Mouse (Mus musculus) stomach, postnatal 0 days (tissue): ENCODE data around the gene Tmem253. TPM values are rescaled to one million over a fixed set of nuclear protein-coding genes. Genes with fewer than 3 reads are reported as not detected.

Experiments used
- ATAC-seq: fragments of 200-750 bp; cut with Nextera tagmentation; 2 replicates; pipeline ENCODE4 v1.8.0; 2017; ENCODE audit not compliant: low FRiP score, low TSS enrichment
- DNase-seq: peaks from one replicate; pipeline ENCODE4 v3.0.0-alpha.2; 2016; ENCODE audit warnings: low spot score
- H3K27ac ChIP-seq: fragments of 300-500 bp; sonication (generic); replicated peaks from 2 replicates; pipeline ENCODE4 v1.5.1; 2014; ENCODE audit warnings: mild to moderate bottlenecking, control low read depth
- H3K27me3 ChIP-seq: fragments of 300-500 bp; sonication (generic); 2 replicates; pipeline ENCODE4 v1.6.1; 2014; ENCODE audit warnings: low read length; ENCODE audit not compliant: control insufficient read depth, insufficient read depth
- H3K36me3 ChIP-seq: fragments of 300-500 bp; sonication (generic); 2 replicates; pipeline ENCODE4 v1.6.1; 2014; ENCODE audit warnings: low read length, mixed read lengths; ENCODE audit not compliant: control insufficient read depth, insufficient read depth
- H3K4me1 ChIP-seq: fragments of 300-500 bp; sonication (generic); replicated peaks from 2 replicates; pipeline ENCODE4 v1.6.1; 2014; ENCODE audit warnings: antibody characterized with exemption; ENCODE audit not compliant: control insufficient read depth, insufficient read depth
- H3K4me2 ChIP-seq: fragments of 300-500 bp; sonication (generic); replicated peaks from 2 replicates; pipeline ENCODE4 v1.6.1; 2014; ENCODE audit warnings: low read depth, mild to moderate bottlenecking, control low read depth, moderate library complexity
- H3K4me3 ChIP-seq: fragments of 300-500 bp; sonication (generic); 2 replicates; pipeline ENCODE4 v1.5.1; 2014; ENCODE audit warnings: low read depth, low read length, control low read depth
- H3K9ac ChIP-seq: fragments of 300-500 bp; sonication (generic); 2 replicates; pipeline ENCODE4 v1.6.1; 2014; ENCODE audit warnings: mild to moderate bottlenecking, low read length, control low read depth, mixed read lengths
- H3K9me3 ChIP-seq: fragments of 300-500 bp; sonication (generic); 2 replicates; pipeline ENCODE4 v1.6.1; 2016; ENCODE audit warnings: low read length; ENCODE audit not compliant: control insufficient read depth
- CTCF ChIP-seq: IDR thresholded peaks from 2 replicates; pipeline ENCODE4 v1.5.1; 2016; ENCODE audit warnings: antibody characterized with exemption, low read depth, mild to moderate bottlenecking, moderate library complexity
- EP300 ChIP-seq: optimal IDR thresholded peaks from 2 replicates; pipeline ENCODE3; 2016; ENCODE audit warnings: antibody characterized with exemption
- WGBS: fragments of 180-500 bp; shearing (Covaris S2); extraction: QIAGEN DNeasy Blood & Tissue Kit; methylation state at CpG from one replicate; pipeline ENCODE4 v1.1.7; 2014; 5-methylcytosine and 5-hydroxymethylcytosine counted together
- polyA plus RNA-seq: library from polyadenylated mRNA; unstranded; fragments of >200 nt; fragmentation: Nextera tagmentation; extraction: Ambion mirVana; gene quantifications from 2 replicates; pipeline ENCODE4 v1.2.1, GENCODE M21; 2015

Gene Tmem253
- polyA plus RNA-seq: 4.6 and 4.9 TPM in 2 replicates

- Histone ChIP-seq H3K9me3 (no peaks in the 10 kb centered on the region), H3K27ac (peak within 1 kb of the TSS; percentile 99), H3K4me2 (peak within 1 kb of the TSS; percentile 71), H3K27me3 (no peaks in the 10 kb centered on the region), H3K9ac (peak within 1 kb of the TSS; percentile 87), H3K4me3 (peak within 1 kb of the TSS; percentile 60), H3K36me3 (no peaks in the 10 kb centered on the region), H3K4me1 (peaks cover 13% of the 10 kb centered on the region; the same call in 1 of the 2 replicates)
- no peak for TF ChIP-seq EP300
- no peak for TF ChIP-seq CTCF
- DNase-seq (no peak), ATAC-seq (no peak)
- WGBS: 9% methylated on average over 6 of the region's 6 CpGs
Observed at GRCm38 (mm10) chr14:52015445-52016100, at the start of gene Tmem253. Gene Tmem253, plus strand, starts transcription at chr14:52015658.

GRCm38 (mm10) chr14:51967400-51967799, 48.1 kb upstream of the Tmem253 start:
- Histone ChIP-seq H3K9ac (no peak overlapping the region), H3K36me3 (no peaks in the 10 kb centered on the region), H3K4me3 (no peak overlapping the region), H3K9me3 (no peaks in the 10 kb centered on the region), H3K27ac (no peak overlapping the region), H3K4me1 (no peaks in the 10 kb centered on the region), H3K4me2 (no peak overlapping the region), H3K27me3 (no peaks in the 10 kb centered on the region)
- DNase-seq (no peak), ATAC-seq (no peak)
- TF ChIP-seq CTCF (no peak), EP300 (no peak)
- 50% methylated on average over 3 of the region's 3 CpGs for WGBS

- WGBS: 91% methylated on average over 3 of the region's 3 CpGs
- no peaks in the 10 kb centered on the region for H3K9me3 ChIP-seq
- no peak overlapping the region for H3K4me3 ChIP-seq
- H3K4me2 ChIP-seq: no peak overlapping the region
- H3K27me3 ChIP-seq: no peaks in the 10 kb centered on the region
- H3K9ac ChIP-seq: no peak overlapping the region
- H3K27ac ChIP-seq: no peak overlapping the region
- TF ChIP-seq EP300: no peak
- ATAC-seq (no peak), DNase-seq (no peak)
- no peaks in the 10 kb centered on the region for H3K36me3 ChIP-seq
- H3K4me1 ChIP-seq: no peaks in the 10 kb centered on the region
Observed at GRCm38 (mm10) chr14:51979252-51979651, 36.2 kb upstream of the Tmem253 start.

- H3K4me2 ChIP-seq: no peak overlapping the region
- DNase-seq: no peak
- 64% methylated on average over 4 of the region's 4 CpGs for WGBS
Observed at GRCm38 (mm10) chr14:51983251-51983650, 32.2 kb upstream of the Tmem253 start.

GRCm38 (mm10) chr14:51983855-51984246, 31.6 kb upstream of the Tmem253 start:
- no peak for TF ChIP-seq EP300
- TF ChIP-seq CTCF: no peak
- H3K4me1 ChIP-seq: peaks cover 2% of the 10 kb centered on the region; the same call in 1 of the 2 replicates
- no peak overlapping the region for H3K27ac ChIP-seq
- H3K36me3 ChIP-seq: no peaks in the 10 kb centered on the region
- no peak for DNase-seq
- H3K4me3 ChIP-seq: peak overlapping the region; percentile 73
- 41% methylated on average over 10 of the region's 10 CpGs for WGBS
- H3K9me3 ChIP-seq: no peaks in the 10 kb centered on the region
- peak overlapping the region; percentile 92 for H3K4me2 ChIP-seq
- no peaks in the 10 kb centered on the region for H3K27me3 ChIP-seq
- H3K9ac ChIP-seq: peak overlapping the region; percentile 82; the same call in 1 of the 2 replicates
- ATAC-seq: no peak

More at GRCm38 (mm10) chr14:51983251-51983650, 32.2 kb upstream of the Tmem253 start:
- Histone ChIP-seq H3K4me1 (peaks cover 2% of the 10 kb centered on the region; the same call in 1 of the 2 replicates), H3K27ac (no peak overlapping the region), H3K4me3 (no peak overlapping the region), H3K9me3 (no peaks in the 10 kb centered on the region), H3K36me3 (no peaks in the 10 kb centered on the region), H3K9ac (no peak overlapping the region), H3K27me3 (no peaks in the 10 kb centered on the region)
- peak; percentile 38 for TF ChIP-seq CTCF
- TF ChIP-seq EP300: no peak
- ATAC-seq: no peak

- TF ChIP-seq EP300 (no peak), CTCF (no peak)
- ATAC-seq (peak; percentile 61), DNase-seq (peak; percentile 79)
- H3K36me3 ChIP-seq: no peaks in the 10 kb centered on the region
- H3K9me3 ChIP-seq: no peaks in the 10 kb centered on the region
- H3K4me1 ChIP-seq: peaks cover 2% of the 10 kb centered on the region; the same call in 1 of the 2 replicates
- H3K27ac ChIP-seq: peak within 1 kb of the TSS; percentile 95
- peak within 1 kb of the TSS; percentile 82 for H3K9ac ChIP-seq
- peak within 1 kb of the TSS; percentile 92 for H3K4me2 ChIP-seq
- H3K4me3 ChIP-seq: peak within 1 kb of the TSS; percentile 73
- H3K27me3 ChIP-seq: no peaks in the 10 kb centered on the region
- 2% methylated on average over 49 of the region's 74 CpGs for WGBS
Observed at GRCm38 (mm10) chr14:51984247-51985231, 30.9 kb upstream of the Tmem253 start, which contains the start of gene Arhgef40. Gene Arhgef40, plus strand, starts transcription at chr14:51984719.
